Mouse (Mus musculus) heart, postnatal 0 days (tissue): ENCODE data around the gene Vstm4.

ENCODE experiments used
- CTCF ChIP-seq: IDR thresholded peaks from 2 replicates; pipeline ENCODE4 v1.5.1; 2016; ENCODE audit warnings: antibody characterized with exemption, control low read depth, low read depth
- EP300 ChIP-seq: IDR thresholded peaks from 2 replicates; pipeline ENCODE4 v1.6.1; 2016; ENCODE audit warnings: antibody characterized with exemption, low read depth

- TF ChIP-seq CTCF: no peak
- no peak for TF ChIP-seq EP300
Measured at GRCm38 (mm10) chr14:32812429-32812828, 44.1 kb upstream of the Vstm4 start.
